Mouse (Mus musculus) limb, embryonic 15.5 days (tissue): ENCODE measurements around the gene Foxp1. TPM values are rescaled to one million over a fixed set of nuclear protein-coding genes. Genes with fewer than 3 reads are reported as not detected.

ENCODE experiments used
- ATAC-seq: fragments of 200-750 bp; cut with Nextera tagmentation; 2 replicates; pipeline ENCODE4 v1.8.0; 2017; ENCODE audit warnings: low read depth, moderate TSS enrichment; ENCODE audit not compliant: insufficient number of reproducible peaks, low FRiP score, low TSS enrichment
- H3K27ac ChIP-seq: fragments of 300-500 bp; sonication (generic); 2 replicates; pipeline ENCODE4 v1.5.1; 2015; ENCODE audit warnings: moderate library complexity, mild to moderate bottlenecking, inconsistent platforms
- H3K27me3 ChIP-seq: fragments of 300-500 bp; sonication (generic); 2 replicates; pipeline ENCODE4 v1.6.1; 2015; ENCODE audit warnings: inconsistent platforms
- H3K36me3 ChIP-seq: fragments of 300-500 bp; sonication (generic); 2 replicates; pipeline ENCODE4 v1.6.1; 2015; ENCODE audit warnings: inconsistent platforms
- H3K4me1 ChIP-seq: fragments of 300-500 bp; sonication (generic); 2 replicates; pipeline ENCODE4 v1.6.1; 2015; ENCODE audit warnings: inconsistent platforms
- H3K4me2 ChIP-seq: fragments of 300-500 bp; sonication (generic); 2 replicates; pipeline ENCODE4 v1.6.1; 2015; ENCODE audit warnings: mild to moderate bottlenecking, inconsistent platforms
- H3K4me3 ChIP-seq: fragments of 300-500 bp; sonication (generic); 2 replicates; pipeline ENCODE4 v1.5.1; 2015; ENCODE audit warnings: mild to moderate bottlenecking, inconsistent platforms
- H3K9ac ChIP-seq: fragments of 300-500 bp; sonication (generic); 2 replicates; pipeline ENCODE4 v1.6.1; 2015; ENCODE audit warnings: inconsistent platforms
- H3K9me3 ChIP-seq: fragments of 300-500 bp; sonication (generic); 2 replicates; pipeline ENCODE4 v1.6.1; 2016; ENCODE audit warnings: inconsistent platforms
- WGBS: fragments of 180-500 bp; shearing (Covaris S2); methylation state at CpG from one replicate; pipeline ENCODE4 v1.1.7; 2015; 5-methylcytosine and 5-hydroxymethylcytosine counted together
- polyA plus RNA-seq: library from polyadenylated mRNA; unstranded; fragments of >200 nt; fragmentation: Nextera tagmentation; extraction: Ambion mirVana; gene quantifications from 2 replicates; pipeline ENCODE4 v1.2.1, GENCODE M21; 2015

Gene Foxp1
- polyA plus RNA-seq, 1 experiment from 2014 or later, result 142 TPM

- Histone ChIP-seq H3K36me3 (no peaks in the 10 kb centered on the region), H3K9ac (peak overlapping the region; percentile 59; the same call in 1 of the 2 replicates), H3K27me3 (no peaks in the 10 kb centered on the region), H3K9me3 (no peaks in the 10 kb centered on the region), H3K4me3 (peak overlapping the region; percentile 72), H3K27ac (peak overlapping the region; percentile 91; the same call in 1 of the 2 replicates), H3K4me1 (peaks cover 33% of the 10 kb centered on the region), H3K4me2 (peak overlapping the region; percentile 57)
- WGBS, result 7% methylated on average over 6 of the region's 6 CpGs
- ATAC-seq, result no peak
Observed at GRCm38 (mm10) chr6:99028989-99029305, 493.6 kb downstream of the Foxp1 start.

- Histone ChIP-seq H3K27ac (peak overlapping the region; percentile 91), H3K27me3 (no peaks in the 10 kb centered on the region), H3K36me3 (no peaks in the 10 kb centered on the region), H3K4me2 (peak overlapping the region; percentile 57), H3K9me3 (no peaks in the 10 kb centered on the region), H3K4me1 (peaks cover 28% of the 10 kb centered on the region), H3K9ac (peak overlapping the region; percentile 59), H3K4me3 (peak overlapping the region; percentile 72)
- ATAC-seq, result peak; percentile 88
- under 1% methylated on average over 75 of the region's 87 CpGs for WGBS
Observed at GRCm38 (mm10) chr6:99028161-99028988, 494.1 kb downstream of the Foxp1 start.

GRCm38 (mm10) chr6:99027542-99028160 lies 494.9 kb downstream of the Foxp1 start:
- Histone ChIP-seq H3K27me3 (no peaks in the 10 kb centered on the region), H3K36me3 (no peaks in the 10 kb centered on the region), H3K4me1 (peaks cover 23% of the 10 kb centered on the region), H3K9me3 (no peaks in the 10 kb centered on the region), H3K9ac (peak overlapping the region; percentile 59), H3K4me3 (peak overlapping the region; percentile 72), H3K4me2 (peak overlapping the region; percentile 57), H3K27ac (peak overlapping the region; percentile 91)
- peak; percentile 31; the same call in 1 of the 2 replicates for ATAC-seq
- 1% methylated on average over 21 of the region's 22 CpGs for WGBS

- no peak for ATAC-seq
- no peaks in the 10 kb centered on the region for H3K27me3 ChIP-seq
Observed at GRCm38 (mm10) chr6:99026635-99027541, 495.6 kb downstream of the Foxp1 start.

GRCm38 (mm10) chr6:99026040-99026439 lies 496.5 kb downstream of the Foxp1 start:
- 0 out of 2 replicates have a peak overlapping the region, but pooled peaks have one; percentile 22 for H3K27ac ChIP-seq
- WGBS, result 32% methylated on average over 3 of the region's 3 CpGs
- H3K36me3 ChIP-seq, result no peaks in the 10 kb centered on the region
- H3K27me3 ChIP-seq, result no peaks in the 10 kb centered on the region
- peaks cover 24% of the 10 kb centered on the region for H3K4me1 ChIP-seq
- H3K9me3 ChIP-seq, result no peaks in the 10 kb centered on the region
- ATAC-seq, result no peak
- H3K9ac ChIP-seq, result 0 out of 2 replicates have a peak overlapping the region, but pooled peaks have one; percentile 1
- peak overlapping the region; percentile 34 for H3K4me2 ChIP-seq
- peak overlapping the region; percentile 27 for H3K4me3 ChIP-seq

More at GRCm38 (mm10) chr6:99026635-99027541, 495.6 kb downstream of the Foxp1 start:
- H3K4me2 ChIP-seq, result peak overlapping the region; percentile 57
- peak overlapping the region; percentile 91 for H3K27ac ChIP-seq
- WGBS, result 17% methylated on average over 19 of the region's 19 CpGs
- peak overlapping the region; percentile 59 for H3K9ac ChIP-seq
- no peaks in the 10 kb centered on the region for H3K36me3 ChIP-seq
- H3K9me3 ChIP-seq, result no peaks in the 10 kb centered on the region
- peak overlapping the region; percentile 72 for H3K4me3 ChIP-seq
- H3K4me1 ChIP-seq, result peaks cover 23% of the 10 kb centered on the region

GRCm38 (mm10) chr6:99024588-99024987 lies 497.9 kb downstream of the Foxp1 start:
- Histone ChIP-seq H3K36me3 (no peaks in the 10 kb centered on the region), H3K4me2 (peak overlapping the region; percentile 10; the same call in 1 of the 2 replicates), H3K27ac (no peak overlapping the region), H3K27me3 (no peaks in the 10 kb centered on the region), H3K9ac (0 out of 2 replicates have a peak overlapping the region, but pooled peaks have one; percentile 10), H3K4me1 (peaks cover 32% of the 10 kb centered on the region), H3K4me3 (peak overlapping the region; percentile 14), H3K9me3 (no peaks in the 10 kb centered on the region)
- 34% methylated on average over 9 of the region's 9 CpGs for WGBS
- no peak for ATAC-seq

GRCm38 (mm10) chr6:99020570-99021444 lies 501.7 kb downstream of the Foxp1 start:
- Histone ChIP-seq H3K36me3 (peaks cover 6% of the 10 kb centered on the region; the same call in 1 of the 2 replicates), H3K4me1 (peaks cover 28% of the 10 kb centered on the region), H3K4me3 (no peak overlapping the region), H3K4me2 (0 out of 2 replicates have a peak overlapping the region, but pooled peaks have one; percentile 12), H3K9ac (no peak overlapping the region), H3K27me3 (no peaks in the 10 kb centered on the region), H3K27ac (no peak overlapping the region; the same call in 1 of the 2 replicates), H3K9me3 (no peaks in the 10 kb centered on the region)
- whole genome bisulfite sequencing, result 39% methylated on average over 12 of the region's 12 CpGs
- ATAC-seq, result no peak

- H3K9me3 ChIP-seq, result no peaks in the 10 kb centered on the region
- H3K4me1 ChIP-seq, result peaks cover 27% of the 10 kb centered on the region
- H3K36me3 ChIP-seq, result peaks cover 13% of the 10 kb centered on the region; the same call in 1 of the 2 replicates
- H3K27ac ChIP-seq, result peak overlapping the region; percentile 63; the same call in 1 of the 2 replicates
- H3K4me2 ChIP-seq, result no peak overlapping the region
- no peak overlapping the region for H3K4me3 ChIP-seq
- WGBS, result 45% methylated on average over 8 of the region's 8 CpGs
- H3K9ac ChIP-seq, result no peak overlapping the region
- ATAC-seq, result no peak
- no peaks in the 10 kb centered on the region for H3K27me3 ChIP-seq
Observed at GRCm38 (mm10) chr6:99019716-99020115, 502.8 kb downstream of the Foxp1 start.

GRCm38 (mm10) chr6:99019266-99019665 lies 503.3 kb downstream of the Foxp1 start:
- WGBS, result 32% methylated on average over 9 of the region's 9 CpGs
- peak overlapping the region; percentile 63; the same call in 1 of the 2 replicates for H3K27ac ChIP-seq
- peaks cover 17% of the 10 kb centered on the region; the same call in 1 of the 2 replicates for H3K36me3 ChIP-seq
- no peaks in the 10 kb centered on the region for H3K27me3 ChIP-seq
- ATAC-seq, result no peak
- H3K4me3 ChIP-seq, result no peak overlapping the region
- H3K9ac ChIP-seq, result no peak overlapping the region
- H3K4me2 ChIP-seq, result no peak overlapping the region
- no peaks in the 10 kb centered on the region for H3K9me3 ChIP-seq
- peaks cover 31% of the 10 kb centered on the region for H3K4me1 ChIP-seq

- no peak for ATAC-seq
- Histone ChIP-seq H3K9me3 (no peaks in the 10 kb centered on the region), H3K27me3 (no peaks in the 10 kb centered on the region), H3K4me3 (no peak overlapping the region), H3K9ac (no peak overlapping the region), H3K4me1 (peaks cover 32% of the 10 kb centered on the region), H3K4me2 (no peak overlapping the region), H3K27ac (no peak overlapping the region), H3K36me3 (peaks cover 36% of the 10 kb centered on the region)
- 34% methylated on average over 16 of the region's 16 CpGs for WGBS
Observed at GRCm38 (mm10) chr6:99013866-99014502, 508.5 kb downstream of the Foxp1 start.
